Mouse (Mus musculus) liver, embryonic 14.5 days (tissue): ENCODE data around the gene Rassf1.

Experiments
- CTCF ChIP-seq: IDR thresholded peaks from 2 replicates; pipeline ENCODE4 v1.5.1; 2016; ENCODE audit warnings: antibody characterized with exemption, low read depth, control low read depth
- EP300 ChIP-seq: IDR thresholded peaks from 2 replicates; pipeline ENCODE4 v1.6.1; 2016; ENCODE audit warnings: antibody characterized with exemption, low read depth

DNA sequence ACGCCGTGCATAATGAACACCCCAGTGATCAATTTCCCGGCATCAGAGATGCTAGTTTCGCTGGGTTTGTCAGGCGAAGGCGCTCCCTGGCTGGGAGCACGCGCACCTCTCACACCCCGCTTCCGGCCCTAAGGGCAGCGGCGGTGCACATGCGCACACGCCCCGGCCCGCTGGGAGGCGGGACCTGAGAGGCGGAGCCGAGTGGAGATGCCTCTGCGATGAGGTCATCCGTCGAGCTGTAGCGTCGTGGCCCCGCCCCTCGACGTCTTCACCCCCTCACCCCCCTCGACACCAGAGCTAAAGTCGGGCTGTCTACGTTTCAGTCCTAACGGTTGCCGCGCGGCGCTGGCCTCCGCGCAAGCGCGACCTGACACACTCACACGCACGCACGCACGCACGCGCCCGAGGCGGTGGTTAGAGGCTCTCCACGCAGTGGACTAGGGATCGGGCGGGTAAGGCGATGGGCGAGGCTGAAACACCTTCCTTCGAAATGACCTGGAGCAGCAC lies 3.0 kb downstream of the Rassf1 start:
- no peak; the same call in 1 of the 2 replicates for TF ChIP-seq CTCF
- no peak for TF ChIP-seq EP300
